Mouse (Mus musculus): Measurements from ENCODE around the gene Ntrk1. TPM values are rescaled to one million over a fixed set of nuclear protein-coding genes. Genes with fewer than 3 reads are reported as not detected.

Ntrk1 gene
- total RNA-seq, 2 experiments from 2014 or later = 0.09 to 0.10 TPM

- peak; percentile 46 for DNase-seq
Observed at GRCm38 (mm10) chr3:87785626-87786214, 9.2 kb downstream of the Ntrk1 start.

- no peak for DNase-seq
Observed at GRCm38 (mm10) chr3:87785156-87785555, 9.8 kb downstream of the Ntrk1 start.

GRCm38 (mm10) chr3:87783282-87784023, 11.5 kb downstream of the Ntrk1 start:
- DNase-seq = no peak

GRCm38 (mm10) chr3:87779086-87779485, 15.9 kb downstream of the Ntrk1 start:
- no peak for DNase-seq

- no peak for DNase-seq
Observed at GRCm38 (mm10) chr3:87778283-87778682, 16.7 kb downstream of the Ntrk1 start.

GRCm38 (mm10) chr3:87771088-87771487, 23.9 kb downstream of the Ntrk1 start:
- DNase-seq = no peak

GRCm38 (mm10) chr3:87770280-87770679, 24.7 kb downstream of the Ntrk1 start:
- DNase-seq = peak; percentile 64

- DNase-seq = no peak
Observed at GRCm38 (mm10) chr3:87769506-87769905, 25.5 kb downstream of the Ntrk1 start.

GRCm38 (mm10) chr3:87768844-87769243, 26.1 kb downstream of the Ntrk1 start:
- peak; percentile 93 for DNase-seq

- no peak for DNase-seq
Observed at GRCm38 (mm10) chr3:87768431-87768830, 26.5 kb downstream of the Ntrk1 start.

GRCm38 (mm10) chr3:87767764-87768163, 27.2 kb downstream of the Ntrk1 start:
- DNase-seq = peak; percentile 50

GRCm38 (mm10) chr3:87766284-87766667, 28.7 kb downstream of the Ntrk1 start:
- no peak for DNase-seq

- no peak for DNase-seq
Observed at GRCm38 (mm10) chr3:87765631-87766283, 29.2 kb downstream of the Ntrk1 start.

- peak; percentile 62 for DNase-seq
Observed at GRCm38 (mm10) chr3:87765091-87765490, 29.9 kb downstream of the Ntrk1 start.

- DNase-seq = peak; percentile 53
Observed at GRCm38 (mm10) chr3:87764506-87764905, 30.5 kb downstream of the Ntrk1 start.

GRCm38 (mm10) chr3:87763683-87764289, 31.2 kb downstream of the Ntrk1 start:
- DNase-seq = peak; percentile 90

- no peak for DNase-seq
Observed at GRCm38 (mm10) chr3:87763202-87763601, 31.8 kb downstream of the Ntrk1 start.

- no peak for DNase-seq
Observed at GRCm38 (mm10) chr3:87761408-87762375, 33.3 kb downstream of the Ntrk1 start.

GRCm38 (mm10) chr3:87758641-87759040, 36.3 kb downstream of the Ntrk1 start:
- no peak for DNase-seq

- DNase-seq = no peak
Observed at GRCm38 (mm10) chr3:87756488-87756887, 38.5 kb downstream of the Ntrk1 start.

GRCm38 (mm10) chr3:87755964-87756363, 39.0 kb downstream of the Ntrk1 start:
- DNase-seq = peak; percentile 94

GRCm38 (mm10) chr3:87753829-87754228, 41.1 kb downstream of the Ntrk1 start:
- DNase-seq = no peak
